Mouse (Mus musculus): ENCODE measurements around the gene Spaca7.

- TF ChIP-seq CEBPB (IDR thresholded peaks at IDR 0.05; ENCODE audit: low read depth) (no peak), CTCF (IDR thresholded peaks at IDR 0.05; ENCODE audit: control insufficient read depth, insufficient read depth, insufficient read length) (no peak), MYOD1 (IDR thresholded peaks at IDR 0.05; ENCODE audit: control insufficient read depth, insufficient read length, low read depth) (no peak)
Measured at GRCm38 (mm10) chr8:12644894-12645293, 72.1 kb downstream of the Spaca7 start.
